Mouse (Mus musculus) CH12.LX (cell line): ENCODE data around the gene Dner.

Experiments
- CTCF ChIP-seq, 2 experiments: IDR thresholded peaks in 1 of 2; conservative IDR thresholded peaks in 1 of 2; 2 replicates each; pipeline ENCODE4 v1.5.1; 2011 to 2012; ENCODE audit warnings: low read depth in 2 of 2, low read length in 2 of 2, improper control_type of control experiment in 1 of 2, inconsistent platforms in 1 of 2, mild to moderate bottlenecking in 1 of 2, moderate library complexity in 1 of 2
- EP300 ChIP-seq: IDR thresholded peaks from 2 replicates; pipeline ENCODE4 v1.6.1; 2011; ENCODE audit warnings: low read length, improper control_type of control experiment
- POLR2A ChIP-seq: IDR thresholded peaks from 2 replicates; pipeline ENCODE4 v1.6.1; 2011; ENCODE audit warnings: low read depth, mild to moderate bottlenecking, improper control_type of control experiment, low read length
- SIN3A ChIP-seq: IDR thresholded peaks from 2 replicates; pipeline ENCODE4 v1.6.1; 2012; ENCODE audit warnings: low read length, improper control_type of control experiment, inconsistent platforms
- TCF12 ChIP-seq: IDR thresholded peaks from 2 replicates; pipeline ENCODE4 v1.6.1; 2014; ENCODE audit warnings: low read depth, mild to moderate bottlenecking, inconsistent platforms, low read length, improper control_type of control experiment

GRCm38 (mm10) chr1:84722841-84723240, 26.8 kb upstream of the Dner start:
- no peak for TF ChIP-seq EP300
- no peak for TF ChIP-seq CTCF (conservative IDR thresholded peaks at IDR 0.05 in 1 of 2, IDR thresholded peaks at IDR 0.05 in 1 of 2; ENCODE audit: low read depth in 2 of 2, low read length in 2 of 2)
- TF ChIP-seq TCF12: no peak
- TF ChIP-seq POLR2A: no peak
- TF ChIP-seq SIN3A: no peak
